Mouse (Mus musculus): ENCODE data around the gene Mapk9. TPM values are rescaled to one million over a fixed set of nuclear protein-coding genes. Genes with fewer than 3 reads are reported as not detected.

Gene Mapk9
- polyA plus RNA-seq, 1 experiment from 2014 or later, result 22.2 TPM

GRCm38 (mm10) chr11:49918521-49919180, 72.1 kb downstream of the Mapk9 start:
- no peak overlapping the region for H3K27ac ChIP-seq (replicated peaks)
- no peaks in the 10 kb centered on the region for H3K36me3 ChIP-seq
- no peaks in the 10 kb centered on the region for H3K4me1 ChIP-seq
- no peak for DNase-seq (ENCODE audit: low spot score)
- no peak overlapping the region for H3K4me3 ChIP-seq
- 85% methylated on average over 15 of the region's 15 CpGs for WGBS
- no peaks in the 10 kb centered on the region for H3K9me3 ChIP-seq (replicated peaks)
- H3K27me3 ChIP-seq (ENCODE audit: low read depth, poor library complexity, severe bottlenecking), result no peaks in the 10 kb centered on the region

GRCm38 (mm10) chr11:49919304-49919703, 72.8 kb downstream of the Mapk9 start:
- Histone ChIP-seq H3K9me3 (replicated peaks) (no peaks in the 10 kb centered on the region), H3K4me1 (no peaks in the 10 kb centered on the region), H3K27ac (replicated peaks) (no peak overlapping the region), H3K27me3 (ENCODE audit: low read depth, poor library complexity, severe bottlenecking) (no peaks in the 10 kb centered on the region), H3K4me3 (no peak overlapping the region), H3K36me3 (no peaks in the 10 kb centered on the region)
- 85% methylated on average over 6 of the region's 6 CpGs for WGBS
- no peak for DNase-seq (ENCODE audit: low spot score)

GRCm38 (mm10) chr11:49923539-49923938, 77.0 kb downstream of the Mapk9 start:
- Histone ChIP-seq H3K27ac (replicated peaks) (no peak overlapping the region), H3K4me3 (no peak overlapping the region), H3K36me3 (no peaks in the 10 kb centered on the region), H3K9me3 (replicated peaks) (no peaks in the 10 kb centered on the region), H3K4me1 (no peaks in the 10 kb centered on the region), H3K27me3 (ENCODE audit: low read depth, poor library complexity, severe bottlenecking) (no peaks in the 10 kb centered on the region)
- DNase-seq (ENCODE audit: low spot score), result no peak
- WGBS, result 83% methylated on average over 9 of the region's 9 CpGs

GRCm38 (mm10) chr11:49926183-49926582, 79.6 kb downstream of the Mapk9 start:
- Histone ChIP-seq H3K4me1 (peaks cover 3% of the 10 kb centered on the region), H3K27ac (replicated peaks) (no peak overlapping the region), H3K36me3 (no peaks in the 10 kb centered on the region), H3K9me3 (replicated peaks) (no peaks in the 10 kb centered on the region), H3K4me3 (no peak overlapping the region), H3K27me3 (ENCODE audit: low read depth, poor library complexity, severe bottlenecking) (no peaks in the 10 kb centered on the region)
- 81% methylated on average over 7 of the region's 7 CpGs for WGBS
- no peak for DNase-seq (ENCODE audit: low spot score)

- no peak for DNase-seq (ENCODE audit: low spot score)
- H3K4me1 ChIP-seq, result peaks cover 13% of the 10 kb centered on the region
Measured at GRCm38 (mm10) chr11:49927169-49927568, 80.6 kb downstream of the Mapk9 start.

GRCm38 (mm10) chr11:49927670-49928069, 81.1 kb downstream of the Mapk9 start:
- 82% methylated on average over 6 of the region's 6 CpGs for WGBS
- no peak overlapping the region for H3K4me3 ChIP-seq
- H3K4me1 ChIP-seq, result peaks cover 14% of the 10 kb centered on the region
- H3K36me3 ChIP-seq, result no peaks in the 10 kb centered on the region
- H3K9me3 ChIP-seq (replicated peaks), result no peaks in the 10 kb centered on the region
- DNase-seq (ENCODE audit: low spot score), result no peak
- H3K27ac ChIP-seq (replicated peaks), result no peak overlapping the region
- no peaks in the 10 kb centered on the region for H3K27me3 ChIP-seq (ENCODE audit: low read depth, poor library complexity, severe bottlenecking)

More at GRCm38 (mm10) chr11:49927169-49927568, 80.6 kb downstream of the Mapk9 start:
- H3K4me3 ChIP-seq, result no peak overlapping the region
- no peaks in the 10 kb centered on the region for H3K36me3 ChIP-seq
- WGBS, result 60% methylated on average over 4 of the region's 4 CpGs
- H3K27me3 ChIP-seq (ENCODE audit: low read depth, poor library complexity, severe bottlenecking), result no peaks in the 10 kb centered on the region
- no peak overlapping the region for H3K27ac ChIP-seq (replicated peaks)
- H3K9me3 ChIP-seq (replicated peaks), result no peaks in the 10 kb centered on the region

- no peaks in the 10 kb centered on the region for H3K27me3 ChIP-seq (ENCODE audit: low read depth, poor library complexity, severe bottlenecking)
- DNase-seq (ENCODE audit: low spot score), result no peak
- no peak overlapping the region for H3K4me3 ChIP-seq
- 0 out of 2 replicates have a peak overlapping the region, but pooled peaks have one; percentile 7 for H3K27ac ChIP-seq (replicated peaks)
- H3K4me1 ChIP-seq, result peaks cover 16% of the 10 kb centered on the region
- 48% methylated on average over 5 of the region's 5 CpGs for WGBS
- H3K36me3 ChIP-seq, result no peaks in the 10 kb centered on the region
- no peaks in the 10 kb centered on the region for H3K9me3 ChIP-seq (replicated peaks)
Measured at GRCm38 (mm10) chr11:49931037-49931625, 84.6 kb downstream of the Mapk9 start.

GRCm38 (mm10) chr11:49931853-49932252, 85.3 kb downstream of the Mapk9 start:
- no peak overlapping the region for H3K4me3 ChIP-seq
- no peaks in the 10 kb centered on the region for H3K36me3 ChIP-seq
- no peak overlapping the region; the same call in 1 of the 2 replicates for H3K27ac ChIP-seq (replicated peaks)
- DNase-seq (ENCODE audit: low spot score), result no peak
- H3K9me3 ChIP-seq (replicated peaks), result no peaks in the 10 kb centered on the region
- WGBS, result 69% methylated on average over 7 of the region's 7 CpGs
- no peaks in the 10 kb centered on the region for H3K27me3 ChIP-seq (ENCODE audit: low read depth, poor library complexity, severe bottlenecking)
- H3K4me1 ChIP-seq, result peaks cover 16% of the 10 kb centered on the region

- Histone ChIP-seq H3K27ac (replicated peaks) (no peak overlapping the region), H3K4me1 (peaks cover 19% of the 10 kb centered on the region), H3K4me3 (no peak overlapping the region), H3K36me3 (no peaks in the 10 kb centered on the region), H3K9me3 (replicated peaks) (no peaks in the 10 kb centered on the region), H3K27me3 (ENCODE audit: low read depth, poor library complexity, severe bottlenecking) (no peaks in the 10 kb centered on the region)
- WGBS, result 90% methylated on average over 1 of the region's 1 CpGs
- DNase-seq (ENCODE audit: low spot score), result no peak
Measured at GRCm38 (mm10) chr11:49933811-49934210, 87.3 kb downstream of the Mapk9 start.

GRCm38 (mm10) chr11:49934322-49934721, 87.8 kb downstream of the Mapk9 start:
- Histone ChIP-seq H3K27ac (replicated peaks) (no peak overlapping the region), H3K27me3 (ENCODE audit: low read depth, poor library complexity, severe bottlenecking) (no peaks in the 10 kb centered on the region), H3K9me3 (replicated peaks) (no peaks in the 10 kb centered on the region), H3K36me3 (no peaks in the 10 kb centered on the region), H3K4me3 (no peak overlapping the region), H3K4me1 (peaks cover 22% of the 10 kb centered on the region)
- no peak for DNase-seq (ENCODE audit: low spot score)
- WGBS, result 82% methylated on average over 10 of the region's 10 CpGs

Small RNA genes lying within 50 kb of the gene (microRNA-seq; reads per million reads assigned to microRNA genes)
- gene Gm23492, result not detected

Other genes with a start within 250 kb of the Mapk9 start
- gene Flt4, start 237.5 kb upstream of the Mapk9 start, polyA plus RNA-seq (2016; fragmentation: Nextera tagmentation; extraction: Ambion mirVana), result 3.8 TPM in 2 replicates
- gene Scgb3a1, start 183.1 kb upstream of the Mapk9 start, polyA plus RNA-seq (2016; fragmentation: Nextera tagmentation; extraction: Ambion mirVana), result not detected in 2 replicates
- gene Cnot6, start 134.0 kb upstream of the Mapk9 start, polyA plus RNA-seq (2016; fragmentation: Nextera tagmentation; extraction: Ambion mirVana), result 57.8 and 58.3 TPM in 2 replicates
- 13.9 and 16.7 TPM in 2 replicates for gene Gfpt2, start 52.6 kb upstream of the Mapk9 start, polyA plus RNA-seq (2016; fragmentation: Nextera tagmentation; extraction: Ambion mirVana)
- gene Rasgef1c, start 55.1 kb downstream of the Mapk9 start, polyA plus RNA-seq (2016; fragmentation: Nextera tagmentation; extraction: Ambion mirVana), result 0.23 and 0.29 TPM in 2 replicates
- 60.5 and 64.4 TPM in 2 replicates for gene Rnf130, start 178.6 kb downstream of the Mapk9 start, polyA plus RNA-seq (2016; fragmentation: Nextera tagmentation; extraction: Ambion mirVana)